Mouse (Mus musculus): ENCODE measurements at regions not wholly inside any gene's neighbourhood (a gene's known extent, or its start where the extent isn't known, plus 50 kb on each side); places are given as distances from the start of the nearest gene placed in this dataset.

- DNase-seq: no peak
Observed at GRCm38 (mm10) chr15:64434502-64434901, 374.2 kb upstream of the Fam49b start.

- no peak for DNase-seq
Observed at GRCm38 (mm10) chr15:64434908-64435307, 374.6 kb upstream of the Fam49b start.

GRCm38 (mm10) chr15:64445076-64445475 lies 372.4 kb upstream of the Gm21798 start:
- no peak for DNase-seq

GRCm38 (mm10) chr15:64446411-64447072 lies 371.0 kb upstream of the Gm21798 start:
- DNase-seq: no peak

GRCm38 (mm10) chr15:64447239-64447952 lies 370.1 kb upstream of the Gm21798 start:
- DNase-seq: no peak

GRCm38 (mm10) chr15:64448581-64449140 lies 368.8 kb upstream of the Gm21798 start:
- DNase-seq: no peak

- no peak for DNase-seq
Observed at GRCm38 (mm10) chr15:64470743-64471142, 346.8 kb upstream of the Gm21798 start.

- DNase-seq: no peak
Observed at GRCm38 (mm10) chr15:64471597-64471996, 345.9 kb upstream of the Gm21798 start.

- DNase-seq: no peak
Observed at GRCm38 (mm10) chr15:64474236-64474635, 343.3 kb upstream of the Gm21798 start.

- no peak for DNase-seq
Observed at GRCm38 (mm10) chr15:64477131-64477530, 340.4 kb upstream of the Gm21798 start.

- DNase-seq: no peak
Observed at GRCm38 (mm10) chr15:64480625-64481024, 336.9 kb upstream of the Gm21798 start.

- DNase-seq: no peak
Observed at GRCm38 (mm10) chr15:64481226-64481625, 336.3 kb upstream of the Gm21798 start.

- no peak for DNase-seq
Observed at GRCm38 (mm10) chr15:64482960-64483359, 334.5 kb upstream of the Gm21798 start.

GRCm38 (mm10) chr15:64487801-64488200 lies 329.7 kb upstream of the Gm21798 start:
- no peak for DNase-seq

- DNase-seq: no peak
Observed at GRCm38 (mm10) chr15:64500783-64501182, 316.7 kb upstream of the Gm21798 start.

- no peak for DNase-seq
Observed at GRCm38 (mm10) chr15:64501479-64501878, 316.0 kb upstream of the Gm21798 start.

- DNase-seq: no peak
Observed at GRCm38 (mm10) chr15:64504751-64505150, 312.7 kb upstream of the Gm21798 start.

GRCm38 (mm10) chr15:64510649-64511048 lies 306.8 kb upstream of the Gm21798 start:
- no peak for DNase-seq

GRCm38 (mm10) chr15:64511176-64511575 lies 306.3 kb upstream of the Gm21798 start:
- no peak for DNase-seq

GRCm38 (mm10) chr15:64512615-64513014 lies 304.9 kb upstream of the Gm21798 start:
- DNase-seq: no peak

GRCm38 (mm10) chr15:64513501-64514097 lies 303.9 kb upstream of the Gm21798 start:
- no peak for DNase-seq

- no peak for DNase-seq
Observed at GRCm38 (mm10) chr15:64515179-64515578, 302.3 kb upstream of the Gm21798 start.

GRCm38 (mm10) chr15:64519207-64519628 lies 298.3 kb upstream of the Gm21798 start:
- no peak for DNase-seq
